Mouse (Mus musculus) cortical plate, adult 2 months (tissue): Measurements from ENCODE around the gene Prdm5.

Experiments
- CTCF ChIP-seq: fragments of 200-500 bp; IDR thresholded peaks from 2 replicates; pipeline ENCODE4 v1.5.1; 2011; ENCODE audit warnings: mild to moderate bottlenecking, control low read depth, low read length; ENCODE audit not compliant: insufficient read depth; ENCODE audit errors: extremely low read depth
- POLR2A ChIP-seq: fragments of 200-500 bp; IDR thresholded peaks from 2 replicates; pipeline ENCODE4 v1.6.1; 2011; ENCODE audit warnings: mild to moderate bottlenecking, low read length, control low read depth; ENCODE audit not compliant: insufficient read depth; ENCODE audit errors: extremely low read depth

- TF ChIP-seq POLR2A (no peak), CTCF (no peak)
Measured at GRCm38 (mm10) chr6:65778861-65779688, at the start of gene Prdm5.
